Mouse (Mus musculus) lung, adult 2 months (tissue): ENCODE measurements around the gene Alk. TPM values are rescaled to one million over a fixed set of nuclear protein-coding genes. Genes with fewer than 3 reads are reported as not detected.

ENCODE experiments used
- DNase-seq: peaks from one replicate; pipeline ENCODE4 v3.0.0; 2022
- H3K4me1 ChIP-seq: fragments of 200-500 bp; 2 replicates; pipeline ENCODE4 v1.6.1; 2011; ENCODE audit warnings: low read length; ENCODE audit not compliant: control insufficient read depth, insufficient read depth
- H3K4me3 ChIP-seq: fragments of 200-500 bp; replicated peaks from 2 replicates; pipeline ENCODE3; 2011; ENCODE audit warnings: low read depth, mild to moderate bottlenecking, control low read depth, low read length; ENCODE audit errors: extremely low read depth
- CTCF ChIP-seq: fragments of 200-500 bp; IDR thresholded peaks from 2 replicates; pipeline ENCODE4 v1.5.1; 2011; ENCODE audit warnings: mild to moderate bottlenecking, low read length, control low read depth; ENCODE audit not compliant: insufficient read depth
- POLR2A ChIP-seq: fragments of 200-500 bp; IDR thresholded peaks from 2 replicates; pipeline ENCODE4 v1.6.1; 2011; ENCODE audit warnings: low read depth, mild to moderate bottlenecking, control low read depth, low read length, borderline replicate concordance; ENCODE audit errors: extremely low read depth
- WGBS: fragments of 180-500 bp; shearing (Covaris S2); methylation state at CpG from one replicate; pipeline ENCODE4 v1.1.7; 2018; 5-methylcytosine and 5-hydroxymethylcytosine counted together
- polyA plus RNA-seq: library from polyadenylated mRNA; depleted of rRNA; stranded (reverse); fragments of >200 nt; gene quantifications from 2 replicates; pipeline ENCODE4 v1.2.3, GENCODE M21; 2012

The Alk gene
- polyA plus RNA-seq, 1 experiment = not detected

GRCm38 (mm10) chr17:72076306-72076921, 528.0 kb downstream of the Alk start:
- Histone ChIP-seq H3K4me3 (no peak overlapping the region), H3K4me1 (no peaks in the 10 kb centered on the region)
- TF ChIP-seq CTCF = no peak
- no peak for DNase-seq
- 11% methylated on average over 12 of the region's 12 CpGs for WGBS

GRCm38 (mm10) chr17:72071871-72072270, 532.6 kb downstream of the Alk start:
- no peak overlapping the region for H3K4me3 ChIP-seq
- H3K4me1 ChIP-seq = no peaks in the 10 kb centered on the region
- DNase-seq = no peak
- 39% methylated on average over 1 of the region's 1 CpGs for WGBS
- TF ChIP-seq POLR2A (no peak), CTCF (no peak)

- 50% methylated on average over 6 of the region's 6 CpGs for WGBS
- Histone ChIP-seq H3K4me1 (no peaks in the 10 kb centered on the region), H3K4me3 (no peak overlapping the region)
- TF ChIP-seq CTCF = no peak
- no peak for TF ChIP-seq POLR2A
- DNase-seq = no peak
Observed at GRCm38 (mm10) chr17:72068176-72068575, 536.3 kb downstream of the Alk start.

GRCm38 (mm10) chr17:72062978-72063377, 541.4 kb downstream of the Alk start:
- WGBS = 78% methylated on average over 3 of the region's 3 CpGs
- no peaks in the 10 kb centered on the region for H3K4me1 ChIP-seq
- no peak for DNase-seq
- no peak overlapping the region for H3K4me3 ChIP-seq
- TF ChIP-seq POLR2A = no peak

GRCm38 (mm10) chr17:72059312-72059711, 545.1 kb downstream of the Alk start:
- H3K4me3 ChIP-seq = no peak overlapping the region
- 53% methylated on average over 7 of the region's 7 CpGs for WGBS
- H3K4me1 ChIP-seq = no peaks in the 10 kb centered on the region
- TF ChIP-seq POLR2A = no peak
- TF ChIP-seq CTCF = no peak
- no peak for DNase-seq

- H3K4me1 ChIP-seq = no peaks in the 10 kb centered on the region
- H3K4me3 ChIP-seq = no peak overlapping the region
- 94% methylated on average over 2 of the region's 2 CpGs for WGBS
- TF ChIP-seq POLR2A = no peak
- TF ChIP-seq CTCF = no peak
- DNase-seq = no peak
Observed at GRCm38 (mm10) chr17:72045671-72046070, 558.8 kb downstream of the Alk start.

- no peak for DNase-seq
- WGBS = 82% methylated on average over 11 of the region's 11 CpGs
- TF ChIP-seq POLR2A (no peak), CTCF (no peak)
- no peaks in the 10 kb centered on the region for H3K4me1 ChIP-seq
- H3K4me3 ChIP-seq = no peak overlapping the region
Observed at GRCm38 (mm10) chr17:72043667-72044390, 560.6 kb downstream of the Alk start.

- WGBS = 46% methylated on average over 9 of the region's 9 CpGs
- DNase-seq = no peak
- no peaks in the 10 kb centered on the region for H3K4me1 ChIP-seq
- H3K4me3 ChIP-seq = no peak overlapping the region
- TF ChIP-seq POLR2A (no peak), CTCF (no peak)
Observed at GRCm38 (mm10) chr17:72043001-72043666, 561.3 kb downstream of the Alk start.

- DNase-seq = no peak
- TF ChIP-seq CTCF = no peak
- no peak for TF ChIP-seq POLR2A
- Histone ChIP-seq H3K4me1 (no peaks in the 10 kb centered on the region), H3K4me3 (no peak overlapping the region)
- 73% methylated on average over 7 of the region's 7 CpGs for WGBS
Observed at GRCm38 (mm10) chr17:72039176-72039948, 565.1 kb downstream of the Alk start.
